Mouse (Mus musculus) ES-Bruce4 (cell line): Measurements from ENCODE around the gene Ntm. TPM values are rescaled to one million over a fixed set of nuclear protein-coding genes. Genes with fewer than 3 reads are reported as not detected.

Source experiments
- H3K27ac ChIP-seq: 2 replicates; pipeline ENCODE4 v1.5.1; 2012; ENCODE audit warnings: low read length, inconsistent platforms; ENCODE audit not compliant: insufficient read depth
- H3K27me3 ChIP-seq: 2 replicates; pipeline ENCODE4 v1.6.1; 2012; ENCODE audit warnings: mild to moderate bottlenecking, low read length, inconsistent platforms; ENCODE audit not compliant: control insufficient read depth, poor library complexity, insufficient read depth, severe bottlenecking
- H3K36me3 ChIP-seq: 2 replicates; pipeline ENCODE4 v1.6.1; 2012; ENCODE audit warnings: inconsistent platforms, mild to moderate bottlenecking, low read length, moderate library complexity; ENCODE audit not compliant: control insufficient read depth, poor library complexity, insufficient read depth, severe bottlenecking
- H3K4me1 ChIP-seq: one replicate; pipeline ENCODE4 v1.8.1; 2011; ENCODE audit warnings: low read length; ENCODE audit not compliant: control insufficient read depth, insufficient read depth
- H3K4me3 ChIP-seq: 2 replicates; pipeline ENCODE4 v1.5.1; 2011; ENCODE audit warnings: low read depth, mild to moderate bottlenecking, low read length
- H3K9ac ChIP-seq: 2 replicates; pipeline ENCODE4 v1.6.1; 2012; ENCODE audit warnings: low read depth, mild to moderate bottlenecking, inconsistent platforms; ENCODE audit not compliant: poor library complexity, severe bottlenecking
- H3K9me3 ChIP-seq: replicated peaks from 2 replicates; pipeline ENCODE4 v1.6.1; 2012; ENCODE audit warnings: mild to moderate bottlenecking, low read length, inconsistent platforms; ENCODE audit not compliant: control insufficient read depth, poor library complexity, insufficient read depth, severe bottlenecking
- CTCF ChIP-seq: IDR thresholded peaks from one replicate; pipeline ENCODE4 v1.8.1; 2011; ENCODE audit warnings: low read depth, low read length
- EP300 ChIP-seq: IDR thresholded peaks from 2 replicates; pipeline ENCODE4 v1.6.1; 2011; ENCODE audit warnings: low read depth, low read length; ENCODE audit not compliant: insufficient read depth
- POLR2A ChIP-seq: IDR thresholded peaks from one replicate; pipeline ENCODE4 v1.8.1; 2011; ENCODE audit warnings: low read length; ENCODE audit not compliant: insufficient read depth
- polyA plus RNA-seq: library from polyadenylated mRNA; stranded (reverse); fragments of >200 nt; gene quantifications from 2 replicates; pipeline ENCODE4 v1.2.4, GENCODE M21; 2011; ENCODE audit warnings: low read depth; ENCODE audit not compliant: missing spikeins, insufficient read depth, insufficient read length

Gene Ntm
- polyA plus RNA-seq, 1 experiment, result 0.82 TPM

DNA sequence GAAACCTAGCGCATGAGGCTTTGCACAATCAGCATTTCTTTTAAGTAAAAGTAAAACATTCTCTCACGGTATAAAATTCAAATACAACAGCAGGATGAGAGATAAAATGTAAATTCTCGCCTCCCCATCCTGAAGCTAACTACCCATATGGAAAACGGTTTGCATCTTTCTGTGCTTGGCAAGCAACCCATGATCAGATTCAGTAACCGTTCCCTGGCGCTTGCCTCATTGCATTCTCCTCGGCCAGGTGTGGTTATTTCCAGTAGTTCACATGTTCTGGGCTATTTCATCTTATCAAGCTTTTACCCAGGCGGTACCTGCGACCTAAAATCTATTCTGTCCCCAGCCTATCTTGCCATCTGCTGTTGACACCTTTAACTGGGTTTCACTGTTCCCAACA lies 174.1 kb downstream of the Ntm start:
- H3K4me3 ChIP-seq, result no peak overlapping the region
- no peaks in the 10 kb centered on the region for H3K27me3 ChIP-seq
- H3K27ac ChIP-seq, result no peak overlapping the region
- H3K9me3 ChIP-seq, result no peaks in the 10 kb centered on the region
- TF ChIP-seq POLR2A (no peak), CTCF (no peak), EP300 (no peak)
- no peaks in the 10 kb centered on the region for H3K4me1 ChIP-seq
- H3K9ac ChIP-seq, result no peak overlapping the region
- H3K36me3 ChIP-seq, result no peaks in the 10 kb centered on the region

DNA sequence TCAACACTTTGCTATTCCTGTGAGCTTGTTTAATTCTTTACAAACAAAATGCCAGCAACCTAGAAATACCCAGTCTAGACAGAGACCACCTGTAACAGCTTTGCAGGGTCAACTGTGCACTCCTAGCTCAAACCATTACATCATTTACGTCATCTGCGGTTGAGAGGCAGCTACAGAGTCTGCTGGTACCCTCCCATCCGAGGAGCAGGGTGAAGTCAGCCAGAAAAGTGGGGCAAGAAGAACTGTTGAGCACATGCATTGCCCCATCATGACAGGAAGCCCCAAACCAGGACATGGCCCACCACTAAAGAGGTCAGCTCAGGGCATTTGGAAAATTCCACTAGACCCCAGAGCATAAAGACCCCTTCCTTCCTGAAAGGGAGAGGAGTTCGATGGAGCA lies 175.5 kb downstream of the Ntm start:
- H3K36me3 ChIP-seq, result no peaks in the 10 kb centered on the region
- no peaks in the 10 kb centered on the region for H3K27me3 ChIP-seq
- no peak for TF ChIP-seq EP300
- TF ChIP-seq POLR2A, result no peak
- TF ChIP-seq CTCF, result no peak
- H3K9ac ChIP-seq, result no peak overlapping the region
- no peak overlapping the region for H3K4me3 ChIP-seq
- H3K27ac ChIP-seq, result no peak overlapping the region
- H3K4me1 ChIP-seq, result no peaks in the 10 kb centered on the region
- H3K9me3 ChIP-seq, result no peaks in the 10 kb centered on the region

DNA sequence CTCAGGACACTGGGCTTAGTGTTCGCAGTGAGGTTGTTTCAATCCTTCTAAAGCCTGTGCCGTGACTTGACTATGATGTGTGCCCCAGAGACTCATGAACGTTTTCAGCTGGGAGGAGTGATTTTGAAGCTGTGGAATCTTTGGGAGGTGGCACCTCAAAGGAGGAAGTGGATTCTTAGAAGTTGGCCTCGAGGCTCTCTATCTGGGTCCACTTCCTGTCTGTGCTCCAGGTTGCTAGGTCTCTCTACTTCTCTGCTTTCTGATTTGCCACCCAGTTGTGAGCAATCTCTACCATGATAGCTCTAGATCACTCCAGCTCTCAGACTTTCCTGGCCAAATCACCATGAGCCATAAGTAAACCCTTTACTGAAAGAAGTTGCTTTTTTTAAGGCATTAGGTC lies 180.2 kb downstream of the Ntm start:
- Histone ChIP-seq H3K4me3 (no peak overlapping the region), H3K27ac (no peak overlapping the region), H3K27me3 (no peaks in the 10 kb centered on the region), H3K36me3 (no peaks in the 10 kb centered on the region), H3K9ac (no peak overlapping the region), H3K4me1 (no peaks in the 10 kb centered on the region), H3K9me3 (no peaks in the 10 kb centered on the region)
- TF ChIP-seq CTCF (no peak), EP300 (no peak), POLR2A (no peak)

DNA sequence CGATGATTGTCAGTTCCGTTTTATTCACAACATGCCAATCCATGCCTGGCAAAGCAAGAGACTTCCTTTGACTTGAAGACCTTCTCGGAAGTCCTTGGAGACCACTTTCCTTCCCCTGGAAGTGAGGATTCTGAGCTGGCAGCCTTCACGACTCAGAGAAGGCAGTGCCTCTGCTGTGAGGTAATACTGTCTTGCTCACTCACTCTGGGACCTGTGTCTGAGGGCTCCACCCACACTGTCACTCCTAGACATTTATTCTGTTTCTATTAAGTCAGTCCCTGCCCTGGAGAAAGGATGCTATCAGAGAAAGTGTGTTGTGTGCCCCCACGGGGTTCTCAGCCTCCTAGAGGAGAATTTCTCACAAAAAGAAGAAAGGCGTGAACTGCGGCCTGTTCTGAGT lies 183.2 kb downstream of the Ntm start:
- Histone ChIP-seq H3K27me3 (no peaks in the 10 kb centered on the region), H3K9me3 (no peaks in the 10 kb centered on the region), H3K4me1 (no peaks in the 10 kb centered on the region), H3K9ac (no peak overlapping the region), H3K36me3 (no peaks in the 10 kb centered on the region), H3K27ac (no peak overlapping the region), H3K4me3 (no peak overlapping the region)
- TF ChIP-seq POLR2A (no peak), CTCF (no peak), EP300 (no peak)

DNA sequence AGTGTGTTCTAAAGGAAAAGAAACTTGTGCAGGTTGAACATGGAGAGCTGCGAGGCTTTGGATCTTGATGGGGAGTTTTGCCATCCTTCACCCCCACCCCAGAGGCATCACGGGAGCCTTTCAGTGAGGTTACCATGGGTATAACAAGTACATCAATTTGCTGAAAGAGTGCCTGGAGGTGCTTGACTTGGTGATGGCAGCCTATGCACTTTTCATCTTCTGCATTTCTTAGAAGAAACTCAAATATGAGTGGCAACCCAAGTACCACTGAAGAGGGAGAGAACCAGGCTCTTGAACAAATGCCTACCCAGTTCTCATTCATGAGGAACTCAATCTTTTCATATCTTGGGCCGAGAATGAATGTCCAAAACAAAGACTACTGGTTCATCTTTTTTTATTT lies 186.0 kb downstream of the Ntm start:
- Histone ChIP-seq H3K9ac (no peak overlapping the region), H3K36me3 (no peaks in the 10 kb centered on the region)
- TF ChIP-seq EP300 (no peak), POLR2A (no peak), CTCF (no peak)

DNA sequence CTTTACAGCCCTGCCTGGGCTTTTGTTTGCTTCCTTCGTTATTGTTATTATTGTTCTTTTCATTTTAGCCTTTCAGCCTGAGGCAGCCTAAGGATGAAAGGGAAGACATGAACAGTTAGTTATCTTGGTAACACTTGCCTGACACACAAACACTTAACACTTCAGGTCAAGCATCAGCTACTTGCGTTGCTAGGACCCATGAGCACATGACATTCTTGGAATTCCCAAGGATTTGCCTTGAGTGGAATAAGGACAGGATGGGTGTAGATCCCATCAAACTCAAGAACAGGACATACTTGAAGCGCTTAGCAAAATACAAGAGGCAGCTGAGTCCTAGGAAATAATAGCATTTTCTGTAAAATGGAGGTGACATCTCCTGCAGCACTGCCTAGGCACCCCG lies 186.4 kb downstream of the Ntm start:
- TF ChIP-seq EP300 (no peak), CTCF (no peak), POLR2A (no peak)
- no peaks in the 10 kb centered on the region for H3K36me3 ChIP-seq
- no peak overlapping the region for H3K9ac ChIP-seq
- H3K4me3 ChIP-seq, result no peak overlapping the region
- H3K9me3 ChIP-seq, result no peaks in the 10 kb centered on the region
- H3K27ac ChIP-seq, result no peak overlapping the region
- no peaks in the 10 kb centered on the region for H3K4me1 ChIP-seq
- no peaks in the 10 kb centered on the region for H3K27me3 ChIP-seq

More for the DNA sequence above, 186.0 kb downstream of the Ntm start:
- Histone ChIP-seq H3K27me3 (no peaks in the 10 kb centered on the region), H3K27ac (no peak overlapping the region), H3K4me1 (no peaks in the 10 kb centered on the region), H3K4me3 (no peak overlapping the region), H3K9me3 (no peaks in the 10 kb centered on the region)

DNA sequence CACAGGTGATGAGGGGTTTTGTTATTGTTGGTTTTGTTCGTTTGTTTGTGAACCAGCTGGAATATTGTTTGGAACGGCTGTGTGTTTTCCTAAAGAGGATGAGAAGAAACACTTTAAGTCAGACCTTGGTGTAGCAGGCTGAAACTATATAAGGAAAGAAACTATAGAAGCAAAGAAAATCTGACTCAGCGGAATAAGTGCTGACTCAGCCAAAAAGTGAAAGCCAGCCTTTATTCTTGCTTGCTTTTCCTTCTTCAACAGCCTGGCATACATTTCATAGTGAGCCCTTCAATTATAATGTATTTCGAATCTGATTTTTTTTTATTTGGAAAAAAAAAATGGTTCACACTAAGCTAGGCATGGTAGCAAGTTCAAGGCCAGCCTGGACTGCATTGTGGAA lies 186.9 kb downstream of the Ntm start:
- Histone ChIP-seq H3K27ac (no peak overlapping the region), H3K4me1 (no peaks in the 10 kb centered on the region), H3K27me3 (no peaks in the 10 kb centered on the region), H3K9me3 (no peaks in the 10 kb centered on the region), H3K4me3 (no peak overlapping the region), H3K9ac (no peak overlapping the region), H3K36me3 (no peaks in the 10 kb centered on the region)
- TF ChIP-seq CTCF (no peak), EP300 (no peak), POLR2A (no peak)
